Mouse (Mus musculus): ENCODE results near the gene Rnls. TPM values are rescaled to one million over a fixed set of nuclear protein-coding genes. Genes with fewer than 3 reads are reported as not detected.

Rnls gene
- polyA plus RNA-seq, 1 experiment from 2014 or later: 6.3 TPM

- ATAC-seq (ENCODE audit: insufficient read depth, low FRiP score): no peak
- Histone ChIP-seq H3K9me3 (replicated peaks; ENCODE audit: control insufficient read depth, low read length) (no peaks in the 10 kb centered on the region), H3K27ac (ENCODE audit: low read length) (peak overlapping the region; percentile 64), H3K27me3 (ENCODE audit: control insufficient read depth, insufficient read depth, low read length) (no peaks in the 10 kb centered on the region), H3K9ac (ENCODE audit: low read length) (no peak overlapping the region), H3K4me1 (ENCODE audit: control insufficient read depth, insufficient read depth, low read length) (peaks cover 4% of the 10 kb centered on the region), H3K4me2 (ENCODE audit: low read depth, low read length) (no peak overlapping the region), H3K36me3 (ENCODE audit: control insufficient read depth, insufficient read depth, low read length) (no peaks in the 10 kb centered on the region), H3K4me3 (replicated peaks; ENCODE audit: low read length) (no peak overlapping the region)
- WGBS: 47% methylated on average over 7 of the region's 7 CpGs
These were observed 278.3 kb downstream of the Rnls start for GRCm38 (mm10) chr19:33113746-33114145.

- H3K4me1 ChIP-seq (ENCODE audit: control insufficient read depth, insufficient read depth, low read length): peaks cover 4% of the 10 kb centered on the region
- H3K27ac ChIP-seq (ENCODE audit: low read length): peak overlapping the region; percentile 66
- H3K36me3 ChIP-seq (ENCODE audit: control insufficient read depth, insufficient read depth, low read length): no peaks in the 10 kb centered on the region
- WGBS: 73% methylated on average over 9 of the region's 9 CpGs
- no peaks in the 10 kb centered on the region for H3K9me3 ChIP-seq (replicated peaks; ENCODE audit: control insufficient read depth, low read length)
- no peaks in the 10 kb centered on the region for H3K27me3 ChIP-seq (ENCODE audit: control insufficient read depth, insufficient read depth, low read length)
- no peak overlapping the region for H3K4me3 ChIP-seq (replicated peaks; ENCODE audit: low read length)
- no peak overlapping the region for H3K9ac ChIP-seq (ENCODE audit: low read length)
- ATAC-seq (ENCODE audit: insufficient read depth, low FRiP score): peak; percentile 3; the same call in 1 of the 2 replicates
- no peak overlapping the region for H3K4me2 ChIP-seq (ENCODE audit: low read depth, low read length)
These were observed 281.7 kb downstream of the Rnls start for GRCm38 (mm10) chr19:33110404-33110803.

- Histone ChIP-seq H3K36me3 (ENCODE audit: control insufficient read depth, insufficient read depth, low read length) (no peaks in the 10 kb centered on the region), H3K27me3 (ENCODE audit: control insufficient read depth, insufficient read depth, low read length) (no peaks in the 10 kb centered on the region), H3K4me3 (replicated peaks; ENCODE audit: low read length) (no peak overlapping the region), H3K4me1 (ENCODE audit: control insufficient read depth, insufficient read depth, low read length) (peaks cover 4% of the 10 kb centered on the region), H3K9ac (ENCODE audit: low read length) (no peak overlapping the region), H3K4me2 (ENCODE audit: low read depth, low read length) (no peak overlapping the region), H3K9me3 (replicated peaks; ENCODE audit: control insufficient read depth, low read length) (no peaks in the 10 kb centered on the region), H3K27ac (ENCODE audit: low read length) (peak overlapping the region; percentile 66)
- WGBS: 52% methylated on average over 6 of the region's 6 CpGs
- ATAC-seq (ENCODE audit: insufficient read depth, low FRiP score): peak; percentile 47; the same call in 1 of the 2 replicates
These were observed 282.1 kb downstream of the Rnls start for GRCm38 (mm10) chr19:33109941-33110371.

- Histone ChIP-seq H3K4me1 (ENCODE audit: control insufficient read depth, insufficient read depth, low read length) (peaks cover 4% of the 10 kb centered on the region), H3K27ac (ENCODE audit: low read length) (no peak overlapping the region), H3K27me3 (ENCODE audit: control insufficient read depth, insufficient read depth, low read length) (no peaks in the 10 kb centered on the region), H3K4me2 (ENCODE audit: low read depth, low read length) (no peak overlapping the region), H3K36me3 (ENCODE audit: control insufficient read depth, insufficient read depth, low read length) (no peaks in the 10 kb centered on the region), H3K9me3 (replicated peaks; ENCODE audit: control insufficient read depth, low read length) (no peaks in the 10 kb centered on the region), H3K4me3 (replicated peaks; ENCODE audit: low read length) (no peak overlapping the region), H3K9ac (ENCODE audit: low read length) (no peak overlapping the region)
- ATAC-seq (ENCODE audit: insufficient read depth, low FRiP score): no peak; the same call in 1 of the 2 replicates
- 75% methylated on average over 7 of the region's 7 CpGs for WGBS
These were observed 283.0 kb downstream of the Rnls start for GRCm38 (mm10) chr19:33109141-33109540.

- 90% methylated on average over 6 of the region's 6 CpGs for WGBS
- Histone ChIP-seq H3K4me3 (replicated peaks; ENCODE audit: low read length) (no peak overlapping the region), H3K27me3 (ENCODE audit: control insufficient read depth, insufficient read depth, low read length) (no peaks in the 10 kb centered on the region), H3K4me2 (ENCODE audit: low read depth, low read length) (no peak overlapping the region), H3K4me1 (ENCODE audit: control insufficient read depth, insufficient read depth, low read length) (peaks cover 20% of the 10 kb centered on the region), H3K9ac (ENCODE audit: low read length) (no peak overlapping the region), H3K9me3 (replicated peaks; ENCODE audit: control insufficient read depth, low read length) (no peaks in the 10 kb centered on the region), H3K27ac (ENCODE audit: low read length) (no peak overlapping the region), H3K36me3 (ENCODE audit: control insufficient read depth, insufficient read depth, low read length) (no peaks in the 10 kb centered on the region)
- ATAC-seq (ENCODE audit: insufficient read depth, low FRiP score): no peak
These were observed 288.2 kb downstream of the Rnls start for GRCm38 (mm10) chr19:33103851-33104250.

GRCm38 (mm10) chr19:33102783-33103139 lies 289.3 kb downstream of the Rnls start:
- Histone ChIP-seq H3K9me3 (replicated peaks; ENCODE audit: control insufficient read depth, low read length) (no peaks in the 10 kb centered on the region), H3K27ac (ENCODE audit: low read length) (no peak overlapping the region), H3K9ac (ENCODE audit: low read length) (no peak overlapping the region), H3K4me3 (replicated peaks; ENCODE audit: low read length) (no peak overlapping the region), H3K4me1 (ENCODE audit: control insufficient read depth, insufficient read depth, low read length) (peaks cover 20% of the 10 kb centered on the region), H3K4me2 (ENCODE audit: low read depth, low read length) (no peak overlapping the region), H3K36me3 (ENCODE audit: control insufficient read depth, insufficient read depth, low read length) (no peaks in the 10 kb centered on the region), H3K27me3 (ENCODE audit: control insufficient read depth, insufficient read depth, low read length) (no peaks in the 10 kb centered on the region)
- ATAC-seq (ENCODE audit: insufficient read depth, low FRiP score): no peak
- 55% methylated on average over 7 of the region's 7 CpGs for WGBS

- H3K4me3 ChIP-seq (replicated peaks; ENCODE audit: low read length): no peak overlapping the region
- H3K36me3 ChIP-seq (ENCODE audit: control insufficient read depth, insufficient read depth, low read length): no peaks in the 10 kb centered on the region
- 0 out of 2 replicates have a peak overlapping the region, but pooled peaks have one; percentile 14 for H3K4me2 ChIP-seq (ENCODE audit: low read depth, low read length)
- peaks cover 20% of the 10 kb centered on the region for H3K4me1 ChIP-seq (ENCODE audit: control insufficient read depth, insufficient read depth, low read length)
- no peak overlapping the region for H3K27ac ChIP-seq (ENCODE audit: low read length)
- no peak overlapping the region for H3K9ac ChIP-seq (ENCODE audit: low read length)
- 58% methylated on average over 7 of the region's 7 CpGs for WGBS
- no peaks in the 10 kb centered on the region for H3K9me3 ChIP-seq (replicated peaks; ENCODE audit: control insufficient read depth, low read length)
- no peak for ATAC-seq (ENCODE audit: insufficient read depth, low FRiP score)
- H3K27me3 ChIP-seq (ENCODE audit: control insufficient read depth, insufficient read depth, low read length): no peaks in the 10 kb centered on the region
These were observed 289.9 kb downstream of the Rnls start for GRCm38 (mm10) chr19:33102008-33102782.

- Histone ChIP-seq H3K4me3 (replicated peaks; ENCODE audit: low read length) (no peak overlapping the region), H3K36me3 (ENCODE audit: control insufficient read depth, insufficient read depth, low read length) (no peaks in the 10 kb centered on the region), H3K9ac (ENCODE audit: low read length) (no peak overlapping the region), H3K4me1 (ENCODE audit: control insufficient read depth, insufficient read depth, low read length) (peaks cover 20% of the 10 kb centered on the region), H3K9me3 (replicated peaks; ENCODE audit: control insufficient read depth, low read length) (no peaks in the 10 kb centered on the region), H3K4me2 (ENCODE audit: low read depth, low read length) (0 out of 2 replicates have a peak overlapping the region, but pooled peaks have one; percentile 14), H3K27ac (ENCODE audit: low read length) (no peak overlapping the region), H3K27me3 (ENCODE audit: control insufficient read depth, insufficient read depth, low read length) (no peaks in the 10 kb centered on the region)
- 57% methylated on average over 13 of the region's 13 CpGs for WGBS
- ATAC-seq (ENCODE audit: insufficient read depth, low FRiP score): no peak
These were observed 290.7 kb downstream of the Rnls start for GRCm38 (mm10) chr19:33101093-33102007.

- Histone ChIP-seq H3K36me3 (ENCODE audit: control insufficient read depth, insufficient read depth, low read length) (no peaks in the 10 kb centered on the region), H3K9ac (ENCODE audit: low read length) (no peak overlapping the region), H3K27ac (ENCODE audit: low read length) (no peak overlapping the region), H3K9me3 (replicated peaks; ENCODE audit: control insufficient read depth, low read length) (no peaks in the 10 kb centered on the region), H3K4me3 (replicated peaks; ENCODE audit: low read length) (no peak overlapping the region), H3K27me3 (ENCODE audit: control insufficient read depth, insufficient read depth, low read length) (no peaks in the 10 kb centered on the region), H3K4me2 (ENCODE audit: low read depth, low read length) (no peak overlapping the region), H3K4me1 (ENCODE audit: control insufficient read depth, insufficient read depth, low read length) (peaks cover 20% of the 10 kb centered on the region)
- ATAC-seq (ENCODE audit: insufficient read depth, low FRiP score): no peak
- 74% methylated on average over 3 of the region's 3 CpGs for WGBS
These were observed 291.5 kb downstream of the Rnls start for GRCm38 (mm10) chr19:33100598-33100997.
